Mouse (Mus musculus) G1E (cell line): ENCODE measurements around the gene Mpi.

Experiments used
- CTCF ChIP-seq: IDR thresholded peaks from 2 replicates; pipeline ENCODE4 v1.5.1; 2012; ENCODE audit warnings: low read depth, low read length, inconsistent platforms, mixed read lengths
- GATA1 ChIP-seq: IDR thresholded peaks from 2 replicates; pipeline ENCODE4 v1.6.1; 2012; ENCODE audit warnings: borderline replicate concordance, low read length, inconsistent platforms, mixed read lengths
- GATA2 ChIP-seq: IDR thresholded peaks from 2 replicates; pipeline ENCODE4 v1.6.1; 2012; ENCODE audit warnings: low read depth, low read length, inconsistent platforms, borderline replicate concordance
- POLR2AphosphoS5 ChIP-seq: IDR thresholded peaks from 2 replicates; pipeline ENCODE4 v1.6.1; 2012; ENCODE audit warnings: low read depth, low read length, inconsistent platforms; ENCODE audit not compliant: insufficient replicate concordance
- TAL1 ChIP-seq: conservative IDR thresholded peaks from 2 replicates; pipeline ENCODE4 v1.6.1; 2012; ENCODE audit warnings: low read depth, low read length, inconsistent platforms, mixed read lengths

- TF ChIP-seq CTCF (no peak), GATA2 (no peak), POLR2AphosphoS5 (no peak), GATA1 (no peak), TAL1 (no peak)
These were observed 7.0 kb upstream of the Mpi start for GRCm38 (mm10) chr9:57559568-57559967.
